23 mouse cellular contexts compared by ENCODE assay signal in genomic region chr5:68026658-68027422, GRCm38 (mm10). TPM values are rescaled to one million over a fixed set of nuclear protein-coding genes. Genes with fewer than 3 reads are reported as not detected.
DNase-seq lines count a peak whose midpoint lies in the region; ATAC-seq and TF ChIP-seq lines count a peak whose summit lies in the region.
"Had no signal": no experiment of that assay in that cellular context is flagged by ENCODE, and none has a peak within 500 bp of the region (broad histone marks: within the 10 kb centered on the region; RNA-seq: fewer than 3 reads in every experiment).

No protein-coding gene starts in this region.

- no peaks in the 10 kb centered on the region for H3K36me3 ChIP-seq in hindbrain, embryonic 14.5 days (replicated peaks; ENCODE audit: control insufficient read depth, insufficient read depth)
- H3K36me3 ChIP-seq in hindbrain, embryonic 10.5 days, result no peaks in the 10 kb centered on the region
- H3K36me3 ChIP-seq in hindbrain, postnatal 0 days (ENCODE audit: insufficient read depth, low read length), result no peaks in the 10 kb centered on the region
- no peaks in the 10 kb centered on the region for H3K36me3 ChIP-seq in neural tube, embryonic 15.5 days
- H3K36me3 ChIP-seq: stomach, embryonic 15.5 days had no signal

- H3K4me3 ChIP-seq in hindbrain, embryonic 14.5 days (replicated peaks; ENCODE audit: low read length), result no peak overlapping the region
- H3K4me3 ChIP-seq in hindbrain, embryonic 10.5 days, result no peak overlapping the region
- H3K4me3 ChIP-seq in hindbrain, postnatal 0 days (ENCODE audit: low read length), result no peak overlapping the region
- no peak overlapping the region for H3K4me3 ChIP-seq in neural tube, embryonic 15.5 days (replicated peaks)
- H3K4me3 ChIP-seq: stomach, embryonic 15.5 days had no signal

- no peaks in the 10 kb centered on the region for H3K27me3 ChIP-seq in hindbrain, embryonic 14.5 days (ENCODE audit: control insufficient read depth, insufficient read depth, low read length)
- no peaks in the 10 kb centered on the region for H3K27me3 ChIP-seq in hindbrain, embryonic 10.5 days (ENCODE audit: insufficient read depth, poor library complexity, severe bottlenecking)
- no peaks in the 10 kb centered on the region for H3K27me3 ChIP-seq in hindbrain, postnatal 0 days (ENCODE audit: insufficient read depth, low read length)
- H3K27me3 ChIP-seq in neural tube, embryonic 15.5 days (replicated peaks), result no peaks in the 10 kb centered on the region
- H3K27me3 ChIP-seq: stomach, embryonic 15.5 days had no signal

- ATAC-seq in hindbrain, embryonic 14.5 days (ENCODE audit: low FRiP score), result peak; percentile 66; the same call in 1 of the 2 replicates
- 0 out of 2 replicates have a peak, but pooled peaks have one; percentile 53 for ATAC-seq in hindbrain, postnatal 0 days
- peak; percentile 76; the same call in 1 of the 2 replicates for ATAC-seq in neural tube, embryonic 15.5 days (ENCODE audit: low FRiP score)
- ATAC-seq: liver, postnatal 0 days had no signal

- no peaks in the 10 kb centered on the region for H3K9me3 ChIP-seq in hindbrain, embryonic 14.5 days (ENCODE audit: control insufficient read depth, low read length)
- H3K9me3 ChIP-seq in hindbrain, embryonic 10.5 days, result no peaks in the 10 kb centered on the region
- no peaks in the 10 kb centered on the region for H3K9me3 ChIP-seq in hindbrain, postnatal 0 days (ENCODE audit: low read length)
- no peaks in the 10 kb centered on the region for H3K9me3 ChIP-seq in neural tube, embryonic 15.5 days (replicated peaks)
- H3K9me3 ChIP-seq: stomach, embryonic 15.5 days had no signal

- DNase-seq in hindbrain, embryonic 14.5 days (ENCODE audit: low spot score), result peak; percentile 58
- DNase-seq in hindbrain, embryonic 10.5 days (ENCODE audit: low spot score), result no peak
- DNase-seq in embryo, embryonic 11 days, result peak; percentile 30
- peak; percentile 68 for DNase-seq in hindbrain, postnatal 0 days (ENCODE audit: low spot score)
- no peak for DNase-seq in frontal cortex, adult 2 months (ENCODE audit: extremely low spot score in 1 of 2, low spot score in 1 of 2)
- DNase-seq in lung, postnatal 4 days, result no peak
- DNase-seq: cerebellum, postnatal 25 days; gastrocnemius, postnatal 10 days; kidney, adult 2 months; kidney, postnatal 4 days; liver; liver, postnatal 0 days; lung, postnatal 14 days; spleen, adult 18-20 months; thymus, adult 2 months had no signal

- H3K4me2 ChIP-seq in hindbrain, embryonic 14.5 days (replicated peaks), result no peak overlapping the region
- no peak overlapping the region for H3K4me2 ChIP-seq in hindbrain, postnatal 0 days (ENCODE audit: low read depth, low read length)
- no peak overlapping the region for H3K4me2 ChIP-seq in neural tube, embryonic 15.5 days
- H3K4me2 ChIP-seq: stomach, embryonic 15.5 days had no signal

- 36% methylated on average over 2 of the region's 2 CpGs for WGBS in hindbrain, embryonic 14.5 days
- WGBS in hindbrain, embryonic 10.5 days, result 51% methylated on average over 2 of the region's 2 CpGs
- 37% methylated on average over 2 of the region's 2 CpGs for WGBS in hindbrain, postnatal 0 days
- 37% methylated on average over 2 of the region's 2 CpGs for WGBS in neural tube, embryonic 15.5 days

- H3K4me1 ChIP-seq in hindbrain, embryonic 14.5 days (replicated peaks; ENCODE audit: control insufficient read depth, insufficient read depth, low read length), result peaks cover 5% of the 10 kb centered on the region; the same call in 1 of the 2 replicates
- H3K4me1 ChIP-seq in hindbrain, embryonic 10.5 days (replicated peaks), result no peaks in the 10 kb centered on the region
- H3K4me1 ChIP-seq in hindbrain, postnatal 0 days (ENCODE audit: insufficient read depth, low read length), result no peaks in the 10 kb centered on the region; the same call in 1 of the 2 replicates
- peaks cover 4% of the 10 kb centered on the region; the same call in 1 of the 2 replicates for H3K4me1 ChIP-seq in neural tube, embryonic 15.5 days
- H3K4me1 ChIP-seq: stomach, embryonic 15.5 days had no signal

- H3K9ac ChIP-seq in hindbrain, embryonic 14.5 days, result no peak overlapping the region
- no peak overlapping the region for H3K9ac ChIP-seq in hindbrain, postnatal 0 days (replicated peaks; ENCODE audit: low read length)
- no peak overlapping the region for H3K9ac ChIP-seq in neural tube, embryonic 15.5 days (replicated peaks)
- H3K9ac ChIP-seq: liver, postnatal 0 days; stomach, embryonic 15.5 days had no signal

- no peak for TF ChIP-seq CTCF in hindbrain, postnatal 0 days (IDR thresholded peaks at IDR 0.05; ENCODE audit: low read depth)

- no peak overlapping the region for H3K27ac ChIP-seq in hindbrain, embryonic 14.5 days
- no peak overlapping the region for H3K27ac ChIP-seq in hindbrain, embryonic 10.5 days
- H3K27ac ChIP-seq in hindbrain, postnatal 0 days, result no peak overlapping the region
- H3K27ac ChIP-seq in neural tube, embryonic 15.5 days (replicated peaks), result no peak overlapping the region
- H3K27ac ChIP-seq: stomach, embryonic 15.5 days had no signal

RNA-seq across cellular contexts. Expression of gene Grxcr1, which starts 4.8 kb away (rescaled TPM):
- 0.20 TPM in 1 of 2 replicates, not detected in the other for polyA plus RNA-seq in hindbrain, embryonic 14.5 days (2014; fragmentation: Nextera tagmentation; extraction: Ambion mirVana)
- 0.15 TPM in 1 of 2 replicates, not detected in the other for polyA plus RNA-seq in hindbrain, embryonic 10.5 days (2016; fragmentation: Nextera tagmentation; extraction: Ambion mirVana)
- total RNA-seq in hindbrain, postnatal 0 days (2014; rRNA removed), result not detected in 2 replicates
- 0.18 and 0.23 TPM in 2 replicates for polyA plus RNA-seq in hindbrain, postnatal 0 days (2015; fragmentation: Nextera tagmentation; extraction: Ambion mirVana)
- not detected in 2 replicates for polyA plus RNA-seq in neural tube, embryonic 15.5 days (2015; fragmentation: Nextera tagmentation; extraction: Ambion mirVana)
- not detected in 2 replicates for polyA plus RNA-seq in frontal cortex, adult 2 months (2012; rRNA removed)
- total RNA-seq: adrenal gland, postnatal 4 days; ES-E14; gastrocnemius, postnatal 10 days; heart, adult 8-10 months; layer of hippocampus, postnatal 14 days; left cerebral cortex, postnatal 25 days had no signal
- polyA plus RNA-seq: heart, embryonic 16.5 days; kidney, adult 2 months; liver, postnatal 0 days; stomach, embryonic 15.5 days; thymus, adult 2 months had no signal

Comparison
In these comparisons a context has a peak if more than half of its experiments do, and no peak if none do; other contexts are left out.
1. DNase-seq: peak in hindbrain, embryonic 14.5 days (single experiment), embryo, embryonic 11 days (single experiment) and hindbrain, postnatal 0 days (single experiment); none in hindbrain, embryonic 10.5 days (single experiment), frontal cortex, adult 2 months (0 of 2) and lung, postnatal 4 days (0 of 2).
2. Peak in every context shown above with its lines, with median percentiles within 50 percentile points of each other: ATAC-seq.